Mouse (Mus musculus): Measurements from ENCODE around the gene Apbb2. TPM values are rescaled to one million over a fixed set of nuclear protein-coding genes. Genes with fewer than 3 reads are reported as not detected.

Gene Apbb2
- polyA plus RNA-seq, 1 experiment from 2014 or later = 39.3 TPM

DNA sequence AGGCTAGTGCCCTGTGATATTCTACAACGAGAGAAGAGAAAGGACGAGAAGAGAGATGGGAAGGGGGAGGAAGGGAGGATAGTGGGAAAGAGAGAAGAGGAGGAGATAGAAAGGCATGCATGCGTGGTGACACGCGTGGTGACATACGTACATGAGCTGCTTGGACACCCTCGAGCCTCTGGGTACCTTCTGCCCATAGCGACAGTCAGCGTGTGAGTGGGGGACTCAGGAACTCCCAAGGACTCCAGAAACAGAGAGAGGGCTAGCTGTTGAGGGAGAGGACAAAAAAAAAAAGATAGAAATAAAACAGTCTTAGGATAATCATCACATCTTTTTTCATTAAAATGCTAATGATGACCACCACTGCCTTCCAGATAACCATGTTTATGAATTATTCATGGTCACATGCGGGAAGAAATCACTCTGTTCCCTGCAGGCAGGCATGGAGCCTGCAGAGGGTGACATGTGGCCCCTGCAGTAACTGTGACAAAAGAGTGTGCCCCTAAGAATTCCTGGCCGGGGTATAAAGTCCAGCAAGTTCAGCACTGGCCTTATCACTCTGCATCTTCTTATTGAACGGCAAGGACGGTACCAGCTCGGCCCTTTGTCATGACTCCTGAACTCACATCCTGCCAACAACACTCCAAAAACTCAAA lies 126.5 kb downstream of the Apbb2 start:
- no peak overlapping the region for H3K4me2 ChIP-seq (ENCODE audit: low read length)
- no peak overlapping the region for H3K9ac ChIP-seq (ENCODE audit: low read length)
- no peak overlapping the region for H3K27ac ChIP-seq (ENCODE audit: low read depth)
- peaks cover 8% of the 10 kb centered on the region for H3K4me1 ChIP-seq (replicated peaks; ENCODE audit: control insufficient read depth, insufficient read depth, low read length)
- no peak for ATAC-seq (replicated peaks; ENCODE audit: low FRiP score, low TSS enrichment, low read depth)
- WGBS = 82% methylated on average over 14 of the region's 14 CpGs
- DNase-seq (ENCODE audit: low spot score) = no peak
- no peak overlapping the region for H3K4me3 ChIP-seq (ENCODE audit: low read depth, low read length)
- H3K36me3 ChIP-seq (ENCODE audit: control insufficient read depth, insufficient read depth, low read length) = 0 out of 2 replicates have a peak, but pooled peaks cover 4% of the 10 kb centered on the region
- no peaks in the 10 kb centered on the region for H3K27me3 ChIP-seq (replicated peaks; ENCODE audit: control insufficient read depth, insufficient read depth, low read length)
- H3K9me3 ChIP-seq (ENCODE audit: control insufficient read depth, low read length) = no peaks in the 10 kb centered on the region

DNA sequence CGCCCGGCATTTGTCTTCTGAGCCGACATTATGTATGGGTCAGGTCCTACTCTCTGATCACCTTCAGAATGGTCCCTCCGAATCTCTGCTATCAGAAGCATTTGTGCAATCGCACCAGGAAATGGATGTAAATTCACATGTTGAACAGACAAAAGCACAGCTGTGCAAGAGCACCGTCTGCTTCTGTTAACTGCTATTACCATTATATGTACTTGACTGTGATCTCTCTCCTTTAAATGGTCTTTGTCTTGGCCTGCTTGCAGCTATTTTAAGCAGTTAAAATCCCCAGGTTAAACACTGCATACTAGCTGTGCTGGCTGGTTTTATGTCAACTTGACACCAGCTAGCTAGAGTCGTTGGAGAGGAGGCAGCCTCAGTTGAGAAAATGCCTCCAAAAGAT lies 132.6 kb downstream of the Apbb2 start:
- Histone ChIP-seq H3K9me3 (ENCODE audit: control insufficient read depth, low read length) (no peaks in the 10 kb centered on the region), H3K9ac (ENCODE audit: low read length) (no peak overlapping the region), H3K36me3 (ENCODE audit: control insufficient read depth, insufficient read depth, low read length) (0 out of 2 replicates have a peak, but pooled peaks cover 4% of the 10 kb centered on the region), H3K27ac (ENCODE audit: low read depth) (no peak overlapping the region), H3K4me1 (replicated peaks; ENCODE audit: control insufficient read depth, insufficient read depth, low read length) (no peaks in the 10 kb centered on the region), H3K4me2 (ENCODE audit: low read length) (no peak overlapping the region), H3K4me3 (ENCODE audit: low read depth, low read length) (no peak overlapping the region), H3K27me3 (replicated peaks; ENCODE audit: control insufficient read depth, insufficient read depth, low read length) (no peaks in the 10 kb centered on the region)
- ATAC-seq (replicated peaks; ENCODE audit: low FRiP score, low TSS enrichment, low read depth) (no peak), DNase-seq (ENCODE audit: low spot score) (no peak)
- 59% methylated on average over 7 of the region's 7 CpGs for WGBS

DNA sequence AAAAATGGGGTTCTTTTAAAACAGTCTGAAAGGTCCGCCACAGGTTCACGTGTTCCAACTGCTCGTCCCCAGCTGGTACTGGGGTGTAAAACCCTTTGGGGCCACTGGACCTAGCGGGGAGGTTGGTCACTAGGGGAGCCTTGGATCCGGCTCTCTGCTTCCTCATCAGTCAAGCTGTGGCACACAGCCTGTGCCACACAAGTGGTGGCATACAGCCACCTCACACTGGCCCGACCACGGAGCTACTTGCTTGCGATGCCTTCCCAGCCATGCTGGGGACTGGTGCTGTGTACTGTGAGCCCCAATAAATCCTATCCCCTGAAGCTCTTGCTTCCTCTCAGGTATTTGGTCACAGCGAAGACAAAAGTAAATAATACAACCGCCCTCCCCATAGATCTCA lies 142.3 kb downstream of the Apbb2 start:
- Histone ChIP-seq H3K9me3 (ENCODE audit: control insufficient read depth, low read length) (no peaks in the 10 kb centered on the region), H3K27ac (ENCODE audit: low read depth) (no peak overlapping the region), H3K4me3 (ENCODE audit: low read depth, low read length) (no peak overlapping the region), H3K9ac (ENCODE audit: low read length) (no peak overlapping the region), H3K4me1 (replicated peaks; ENCODE audit: control insufficient read depth, insufficient read depth, low read length) (no peaks in the 10 kb centered on the region), H3K27me3 (replicated peaks; ENCODE audit: control insufficient read depth, insufficient read depth, low read length) (no peaks in the 10 kb centered on the region), H3K36me3 (ENCODE audit: control insufficient read depth, insufficient read depth, low read length) (no peaks in the 10 kb centered on the region), H3K4me2 (ENCODE audit: low read length) (no peak overlapping the region)
- no peak for ATAC-seq (replicated peaks; ENCODE audit: low FRiP score, low TSS enrichment, low read depth)
- no peak for DNase-seq (ENCODE audit: low spot score)
- 78% methylated on average over 10 of the region's 10 CpGs for WGBS

DNA sequence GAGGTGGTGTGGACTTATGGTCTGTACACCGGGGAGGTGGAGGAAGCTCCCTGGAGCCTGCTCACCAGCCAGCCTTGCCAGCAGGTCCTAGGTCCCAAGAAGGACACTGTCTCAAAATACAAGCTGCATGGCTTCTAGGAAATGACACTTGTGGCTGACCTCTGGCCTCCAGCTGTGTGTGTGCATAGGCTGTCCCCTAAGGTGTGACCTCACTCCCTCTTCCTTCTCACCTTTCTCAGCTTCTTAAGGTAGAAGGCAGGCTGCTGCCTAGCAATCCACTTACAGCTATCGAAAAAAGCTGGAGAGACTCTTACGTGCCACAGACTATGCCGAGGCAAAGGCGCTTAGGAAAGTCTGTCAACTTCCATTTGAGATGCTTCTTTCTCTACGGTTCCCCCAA lies 142.8 kb downstream of the Apbb2 start:
- WGBS = 82% methylated on average over 6 of the region's 6 CpGs
- Histone ChIP-seq H3K27me3 (replicated peaks; ENCODE audit: control insufficient read depth, insufficient read depth, low read length) (no peaks in the 10 kb centered on the region), H3K4me3 (ENCODE audit: low read depth, low read length) (no peak overlapping the region), H3K4me2 (ENCODE audit: low read length) (no peak overlapping the region), H3K4me1 (replicated peaks; ENCODE audit: control insufficient read depth, insufficient read depth, low read length) (no peaks in the 10 kb centered on the region), H3K27ac (ENCODE audit: low read depth) (no peak overlapping the region), H3K9me3 (ENCODE audit: control insufficient read depth, low read length) (no peaks in the 10 kb centered on the region), H3K9ac (ENCODE audit: low read length) (no peak overlapping the region), H3K36me3 (ENCODE audit: control insufficient read depth, insufficient read depth, low read length) (no peaks in the 10 kb centered on the region)
- ATAC-seq (replicated peaks; ENCODE audit: low FRiP score, low TSS enrichment, low read depth) (no peak), DNase-seq (ENCODE audit: low spot score) (no peak)

DNA sequence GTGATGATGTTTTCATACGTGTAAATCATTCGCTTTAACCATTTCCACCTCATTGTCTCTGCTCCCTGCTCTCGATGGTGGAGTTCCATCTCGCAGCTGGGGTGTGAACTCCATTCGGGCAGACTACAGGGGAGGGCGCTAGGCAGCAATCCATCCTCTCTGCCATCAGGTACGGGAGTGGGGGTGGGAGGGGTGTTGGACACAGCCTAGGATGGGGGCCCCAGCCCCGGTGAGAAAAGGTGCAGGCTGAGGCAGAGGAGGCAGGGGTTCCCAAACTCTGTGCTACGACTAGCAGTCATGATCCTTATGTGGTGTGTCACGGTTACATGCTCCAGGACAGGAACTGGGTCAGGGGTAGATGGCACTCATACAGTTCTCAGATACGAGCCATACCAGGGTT lies 144.4 kb downstream of the Apbb2 start:
- H3K4me1 ChIP-seq (replicated peaks; ENCODE audit: control insufficient read depth, insufficient read depth, low read length) = no peaks in the 10 kb centered on the region
- no peak overlapping the region for H3K27ac ChIP-seq (ENCODE audit: low read depth)
- no peaks in the 10 kb centered on the region for H3K27me3 ChIP-seq (replicated peaks; ENCODE audit: control insufficient read depth, insufficient read depth, low read length)
- H3K9ac ChIP-seq (ENCODE audit: low read length) = no peak overlapping the region
- WGBS = 71% methylated on average over 11 of the region's 11 CpGs
- H3K36me3 ChIP-seq (ENCODE audit: control insufficient read depth, insufficient read depth, low read length) = no peaks in the 10 kb centered on the region
- H3K4me3 ChIP-seq (ENCODE audit: low read depth, low read length) = no peak overlapping the region
- DNase-seq (ENCODE audit: low spot score) = no peak
- no peak for ATAC-seq (replicated peaks; ENCODE audit: low FRiP score, low TSS enrichment, low read depth)
- H3K4me2 ChIP-seq (ENCODE audit: low read length) = no peak overlapping the region
- H3K9me3 ChIP-seq (ENCODE audit: control insufficient read depth, low read length) = no peaks in the 10 kb centered on the region

DNA sequence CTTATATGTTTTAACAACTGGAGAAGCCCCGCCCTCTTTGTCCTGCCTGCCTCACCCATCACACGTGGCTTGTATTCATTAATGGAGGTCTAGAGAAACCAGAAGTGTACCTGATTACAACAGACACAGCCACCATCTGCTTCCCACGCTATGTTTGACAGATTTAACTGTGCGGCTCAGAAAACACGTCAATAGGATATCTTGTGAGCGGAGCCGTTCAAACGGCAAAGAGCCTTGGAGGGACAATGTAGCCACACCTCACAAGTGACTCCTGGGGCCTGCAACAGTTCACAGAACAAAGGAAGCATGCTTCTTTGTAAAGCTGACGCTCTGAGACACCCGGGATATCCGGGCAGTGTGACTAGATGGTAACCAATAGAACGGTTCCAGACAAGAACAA lies 145.0 kb downstream of the Apbb2 start:
- H3K4me2 ChIP-seq (ENCODE audit: low read length) = no peak overlapping the region
- H3K27me3 ChIP-seq (replicated peaks; ENCODE audit: control insufficient read depth, insufficient read depth, low read length) = no peaks in the 10 kb centered on the region
- H3K36me3 ChIP-seq (ENCODE audit: control insufficient read depth, insufficient read depth, low read length) = no peaks in the 10 kb centered on the region
- no peak overlapping the region for H3K9ac ChIP-seq (ENCODE audit: low read length)
- no peaks in the 10 kb centered on the region for H3K9me3 ChIP-seq (ENCODE audit: control insufficient read depth, low read length)
- ATAC-seq (replicated peaks; ENCODE audit: low FRiP score, low TSS enrichment, low read depth) (no peak), DNase-seq (ENCODE audit: low spot score) (no peak)
- no peak overlapping the region for H3K27ac ChIP-seq (ENCODE audit: low read depth)
- no peaks in the 10 kb centered on the region for H3K4me1 ChIP-seq (replicated peaks; ENCODE audit: control insufficient read depth, insufficient read depth, low read length)
- H3K4me3 ChIP-seq (ENCODE audit: low read depth, low read length) = no peak overlapping the region
- WGBS = 71% methylated on average over 12 of the region's 12 CpGs

DNA sequence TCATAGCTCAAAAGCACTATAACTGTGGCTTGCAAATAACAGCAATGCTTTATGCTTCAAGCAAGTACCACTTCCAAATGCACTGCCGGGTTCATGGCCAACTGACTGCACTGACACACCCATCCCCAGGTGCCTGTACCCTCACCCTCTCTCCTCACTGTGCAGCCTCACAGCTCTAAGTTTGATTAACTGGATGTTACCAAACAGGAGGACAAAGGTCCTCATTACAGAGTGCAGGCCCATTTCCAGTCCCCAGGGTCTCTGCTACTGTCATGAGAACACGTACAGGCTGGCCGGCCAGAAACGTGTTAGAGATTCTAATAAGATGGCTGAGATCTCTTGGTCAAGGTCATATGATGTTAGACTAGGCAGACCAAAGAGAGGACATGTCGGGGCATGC lies 147.7 kb downstream of the Apbb2 start:
- Histone ChIP-seq H3K9ac (ENCODE audit: low read length) (no peak overlapping the region), H3K27me3 (replicated peaks; ENCODE audit: control insufficient read depth, insufficient read depth, low read length) (no peaks in the 10 kb centered on the region), H3K4me2 (ENCODE audit: low read length) (no peak overlapping the region), H3K36me3 (ENCODE audit: control insufficient read depth, insufficient read depth, low read length) (no peaks in the 10 kb centered on the region), H3K9me3 (ENCODE audit: control insufficient read depth, low read length) (no peaks in the 10 kb centered on the region), H3K4me3 (ENCODE audit: low read depth, low read length) (no peak overlapping the region), H3K27ac (ENCODE audit: low read depth) (no peak overlapping the region), H3K4me1 (replicated peaks; ENCODE audit: control insufficient read depth, insufficient read depth, low read length) (no peaks in the 10 kb centered on the region)
- no peak for ATAC-seq (replicated peaks; ENCODE audit: low FRiP score, low TSS enrichment, low read depth)
- 87% methylated on average over 5 of the region's 5 CpGs for WGBS
- no peak for DNase-seq (ENCODE audit: low spot score)

DNA sequence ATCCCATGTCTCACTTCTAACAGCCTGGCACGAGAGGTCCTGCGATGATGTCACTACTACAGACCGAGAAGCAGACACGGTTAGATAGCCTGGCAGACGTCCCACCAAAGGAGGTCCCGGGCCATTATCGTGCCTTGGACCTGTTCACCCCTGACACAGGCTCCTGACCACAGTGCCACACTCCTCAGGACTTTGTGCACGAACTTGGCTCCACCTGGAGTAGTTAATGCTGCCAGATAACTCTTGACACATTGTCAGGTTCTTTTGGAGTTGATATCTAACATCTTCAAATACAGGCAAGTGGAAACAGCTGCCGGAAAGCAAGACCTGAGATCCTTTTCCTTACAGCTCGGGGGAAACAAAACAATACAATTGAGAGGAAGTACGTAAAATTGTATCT lies 148.9 kb downstream of the Apbb2 start:
- no peaks in the 10 kb centered on the region for H3K36me3 ChIP-seq (ENCODE audit: control insufficient read depth, insufficient read depth, low read length)
- WGBS = 80% methylated on average over 11 of the region's 11 CpGs
- H3K4me3 ChIP-seq (ENCODE audit: low read depth, low read length) = no peak overlapping the region
- H3K4me1 ChIP-seq (replicated peaks; ENCODE audit: control insufficient read depth, insufficient read depth, low read length) = no peaks in the 10 kb centered on the region
- H3K27ac ChIP-seq (ENCODE audit: low read depth) = no peak overlapping the region
- H3K9me3 ChIP-seq (ENCODE audit: control insufficient read depth, low read length) = no peaks in the 10 kb centered on the region
- H3K27me3 ChIP-seq (replicated peaks; ENCODE audit: control insufficient read depth, insufficient read depth, low read length) = no peaks in the 10 kb centered on the region
- no peak overlapping the region for H3K9ac ChIP-seq (ENCODE audit: low read length)
- DNase-seq (ENCODE audit: low spot score) (no peak), ATAC-seq (replicated peaks; ENCODE audit: low FRiP score, low TSS enrichment, low read depth) (no peak)
- no peak overlapping the region for H3K4me2 ChIP-seq (ENCODE audit: low read length)

DNA sequence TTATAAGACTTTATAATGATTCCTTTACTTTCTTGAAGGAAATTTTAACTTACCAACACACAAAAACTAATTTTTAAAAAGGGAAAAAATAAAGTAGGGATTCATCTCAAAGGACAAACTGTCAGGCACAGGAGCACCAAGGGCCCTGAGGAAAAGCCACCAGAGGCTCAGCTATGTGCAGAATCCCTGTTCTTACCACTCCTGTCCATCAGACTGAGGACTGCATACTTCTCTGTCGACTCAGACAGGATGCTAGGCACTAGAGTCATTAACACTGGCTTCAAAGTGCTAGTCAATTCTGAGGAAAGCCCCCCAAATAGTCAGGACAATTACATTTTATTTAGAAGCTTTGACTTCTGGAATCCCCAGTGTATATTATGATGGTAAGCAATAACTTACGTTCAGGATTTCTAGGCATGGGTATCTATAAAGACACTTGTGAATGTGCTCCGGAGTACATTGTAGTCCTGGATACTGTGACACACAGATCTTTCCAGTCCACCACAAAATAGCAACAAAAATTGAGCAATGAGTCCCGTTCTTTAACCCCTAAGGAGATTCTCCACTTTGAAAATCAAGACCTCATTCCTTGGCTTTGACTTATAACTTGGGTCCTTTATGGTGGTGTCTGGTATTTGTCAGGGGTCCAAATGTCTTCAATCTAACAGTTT lies 150.1 kb downstream of the Apbb2 start:
- WGBS = 66% methylated on average over 4 of the region's 4 CpGs
- Histone ChIP-seq H3K9ac (ENCODE audit: low read length) (no peak overlapping the region), H3K4me1 (replicated peaks; ENCODE audit: control insufficient read depth, insufficient read depth, low read length) (no peaks in the 10 kb centered on the region), H3K9me3 (ENCODE audit: control insufficient read depth, low read length) (no peaks in the 10 kb centered on the region), H3K4me3 (ENCODE audit: low read depth, low read length) (no peak overlapping the region), H3K27ac (ENCODE audit: low read depth) (no peak overlapping the region), H3K27me3 (replicated peaks; ENCODE audit: control insufficient read depth, insufficient read depth, low read length) (no peaks in the 10 kb centered on the region), H3K4me2 (ENCODE audit: low read length) (no peak overlapping the region), H3K36me3 (ENCODE audit: control insufficient read depth, insufficient read depth, low read length) (no peaks in the 10 kb centered on the region)
- no peak for DNase-seq (ENCODE audit: low spot score)
- ATAC-seq (replicated peaks; ENCODE audit: low FRiP score, low TSS enrichment, low read depth) = no peak
